Mouse (Mus musculus) erythroblast, embryonic 14.5 days (primary cell): Measurements from ENCODE around the gene Derl2.

Experiments used
- GATA1 ChIP-seq: IDR thresholded peaks from 2 replicates; pipeline ENCODE4 v1.6.1; 2012; ENCODE audit warnings: low read length, inconsistent platforms, mixed read lengths
- TAL1 ChIP-seq: IDR thresholded peaks from 3 replicates; pipeline ENCODE4 v1.6.1; 2012; ENCODE audit warnings: low read length, inconsistent platforms, mixed read lengths

DNA sequence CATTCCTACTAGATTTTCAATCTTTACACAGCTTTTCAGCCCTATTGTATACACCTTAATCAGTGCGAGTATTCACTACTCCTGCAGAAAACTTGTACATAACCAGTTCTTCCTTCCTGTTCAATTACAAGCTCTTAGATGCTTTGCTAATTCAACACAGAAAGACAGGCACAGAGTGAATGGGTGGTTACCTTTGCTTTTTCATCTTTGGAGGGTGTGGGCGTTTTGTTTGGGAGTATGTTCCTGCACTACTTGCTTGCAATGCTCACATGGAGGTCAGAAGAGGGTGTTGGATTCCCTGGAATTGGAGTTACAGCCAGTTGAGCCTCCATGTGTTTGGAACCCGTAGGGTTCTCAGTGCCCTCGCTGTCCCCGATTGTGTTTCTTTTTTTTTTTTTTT lies 14.6 kb downstream of the Derl2 start:
- TF ChIP-seq GATA1 (no peak), TAL1 (no peak)
